8 mouse cellular contexts compared by ENCODE assay signal in the genomic region with DNA sequence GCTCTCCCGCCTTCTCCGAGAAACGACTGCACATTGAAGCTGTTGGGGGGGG. TPM values are rescaled to one million over a fixed set of nuclear protein-coding genes. Genes with fewer than 3 reads are reported as not detected.
DNase-seq lines count a peak whose midpoint lies in the region; ATAC-seq and TF ChIP-seq lines count a peak whose summit lies in the region.

A gene (plus strand): TSS at position 17 of the 52 bp plus-strand sequence.

- no peak for TF ChIP-seq CTCF in bone marrow, adult 2 months (IDR thresholded peaks at IDR 0.05; ENCODE audit: control insufficient read depth, insufficient read depth, low read length)

- H3K9me3 ChIP-seq in kidney, embryonic 14.5 days (ENCODE audit: control insufficient read depth, low read length) = no peaks in the 10 kb centered on the region
- no peaks in the 10 kb centered on the region for H3K9me3 ChIP-seq in midbrain, embryonic 15.5 days

- peak within 1 kb of the TSS; percentile 69 for H3K4me2 ChIP-seq in kidney, embryonic 14.5 days (replicated peaks; ENCODE audit: low read depth, low read length)
- peak within 1 kb of the TSS; percentile 91 for H3K4me2 ChIP-seq in midbrain, embryonic 15.5 days

- H3K36me3 ChIP-seq in kidney, embryonic 14.5 days (ENCODE audit: control insufficient read depth, insufficient read depth, low read length) = peaks cover 30% of the 10 kb centered on the region
- H3K36me3 ChIP-seq in midbrain, embryonic 15.5 days (replicated peaks) = 0 out of 2 replicates have a peak, but pooled peaks cover 8% of the 10 kb centered on the region

- no peaks in the 10 kb centered on the region for H3K27me3 ChIP-seq in kidney, embryonic 14.5 days (ENCODE audit: control insufficient read depth, insufficient read depth, low read length)
- H3K27me3 ChIP-seq in midbrain, embryonic 15.5 days (replicated peaks) = no peaks in the 10 kb centered on the region

- no CpG with 5 or more reads among the region's 3 CpGs for WGBS in kidney, embryonic 14.5 days
- WGBS in bone marrow, adult 2 months = 4% methylated on average over 3 of the region's 3 CpGs
- WGBS in midbrain, embryonic 15.5 days = 0% methylated on average over 3 of the region's 3 CpGs

- peaks cover 5% of the 10 kb centered on the region; the same call in 1 of the 2 replicates for H3K4me1 ChIP-seq in kidney, embryonic 14.5 days (ENCODE audit: control insufficient read depth, insufficient read depth, low read length)
- no peaks in the 10 kb centered on the region for H3K4me1 ChIP-seq in bone marrow, adult 2 months (ENCODE audit: control insufficient read depth, insufficient read depth, low read length)
- H3K4me1 ChIP-seq in midbrain, embryonic 15.5 days = peaks cover 42% of the 10 kb centered on the region

- H3K4me3 ChIP-seq in kidney, embryonic 14.5 days (ENCODE audit: low read length) = peak within 1 kb of the TSS; percentile 81
- H3K4me3 ChIP-seq in bone marrow, adult 2 months (replicated peaks; ENCODE audit: control insufficient read depth, low read depth, low read length) = peak within 1 kb of the TSS; percentile 81
- peak within 1 kb of the TSS; percentile 80 for H3K4me3 ChIP-seq in midbrain, embryonic 15.5 days

- no peak for TF ChIP-seq POLR2A in bone marrow, adult 2 months (IDR thresholded peaks at IDR 0.05; ENCODE audit: borderline replicate concordance, control insufficient read depth, low read depth, low read length)

- no peak for DNase-seq in kidney, adult 8-10 months
- DNase-seq in layer of hippocampus, postnatal 25 days (ENCODE audit: extremely low spot score in 1 of 2, low spot score in 1 of 2) = no peak
- no peak for DNase-seq in cerebellum, adult 18-20 months

- peak within 1 kb of the TSS; percentile 99 for H3K27ac ChIP-seq in kidney, embryonic 14.5 days (ENCODE audit: low read depth, low read length)
- peak within 1 kb of the TSS; percentile 97 for H3K27ac ChIP-seq in bone marrow, adult 2 months (ENCODE audit: control insufficient read depth, insufficient read depth, low read depth, low read length, poor library complexity)
- H3K27ac ChIP-seq in midbrain, embryonic 15.5 days = peak within 1 kb of the TSS; percentile 99

- no peak for ATAC-seq in kidney, embryonic 14.5 days (ENCODE audit: low FRiP score, low TSS enrichment)
- ATAC-seq in granulocyte monocyte progenitor cell, adult 5-6 weeks (replicated peaks; ENCODE audit: poor library complexity, severe bottlenecking) = no peak
- ATAC-seq in midbrain, embryonic 15.5 days (replicated peaks) = no peak
- ATAC-seq in activated CD4-positive, CD25-positive, alpha-beta regulatory T cell, adult 4 months = no peak

- peak within 1 kb of the TSS; percentile 99 for H3K9ac ChIP-seq in kidney, embryonic 14.5 days (ENCODE audit: low read depth, low read length)
- H3K9ac ChIP-seq in midbrain, embryonic 15.5 days = peak within 1 kb of the TSS; percentile 94

RNA-seq across cellular contexts. Expression of the gene that starts here (rescaled TPM):
- 12.5 and 15.0 TPM in 2 replicates for polyA plus RNA-seq in kidney, embryonic 14.5 days (2014; fragmentation: Nextera tagmentation; extraction: Ambion mirVana)
- polyA plus RNA-seq in bone marrow, adult 2 months (2011; ENCODE audit: insufficient read depth, insufficient read length, low replicate concordance, missing spikeins) = 26.2 and 46.0 TPM in 2 replicates
- total RNA-seq in granulocyte monocyte progenitor cell, adult 5-6 weeks (2014; fragmentation: Nextera tagmentation) = 75.9 and 87.6 TPM in 2 replicates
- total RNA-seq in granulocyte monocyte progenitor cell, adult 5-6 weeks (2017) = 24.3 and 31.9 TPM in 2 replicates
- 10 to 100 TPM; 42.4 to 49.6 TPM for total RNA-seq in layer of hippocampus, postnatal 25 days (2021)
- polyA plus RNA-seq in midbrain, embryonic 15.5 days (2015; fragmentation: Nextera tagmentation; extraction: Ambion mirVana) = 19.1 and 19.9 TPM in 2 replicates
- 1 to 10 TPM; 4.3 to 5.2 TPM for polyA plus RNA-seq in activated CD4-positive, CD25-positive, alpha-beta regulatory T cell, adult 4 months (2017; shearing (Covaris generic))
